Mouse (Mus musculus): Measurements from ENCODE around the gene Asic2.
"Not testable (repeated sequence)": the region's sequence is repeated elsewhere in the genome, so short reads cannot be mapped to it uniquely, and the experiment has no call there.

The Asic2 gene

GRCm38 (mm10) chr11:81369497-81370425 is 598.5 kb downstream of the Asic2 start:
- DNase-seq (ENCODE audit: extremely low spot score, low read depth, low spot score), result no peak

DNA sequence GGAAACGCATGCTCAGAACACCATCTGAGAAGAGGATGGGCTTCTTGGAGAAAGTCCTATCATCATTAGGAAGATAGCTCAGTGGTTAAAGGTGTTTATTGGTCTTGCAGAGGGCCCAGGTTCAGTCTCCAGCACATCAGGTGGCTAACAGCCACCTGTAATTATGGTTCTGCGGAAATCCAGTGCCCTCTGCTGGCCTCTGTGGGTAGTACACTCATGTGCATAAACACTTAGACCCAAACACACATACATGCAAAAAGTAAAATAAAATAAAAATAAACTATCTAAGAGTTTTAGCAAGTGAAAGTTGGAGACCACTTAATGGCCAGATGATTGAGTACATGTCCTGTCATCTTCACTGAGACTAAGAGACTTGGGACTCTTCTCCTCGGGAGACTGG is 603.8 kb downstream of the Asic2 start:
- DNase-seq (ENCODE audit: extremely low spot score, low read depth, low spot score), result no peak

GRCm38 (mm10) chr11:81362461-81362860 is 605.8 kb downstream of the Asic2 start:
- no peak for DNase-seq (ENCODE audit: extremely low spot score, low read depth, low spot score)

GRCm38 (mm10) chr11:81361040-81361439 is 607.2 kb downstream of the Asic2 start:
- DNase-seq (ENCODE audit: extremely low spot score, low read depth, low spot score), result no peak

DNA sequence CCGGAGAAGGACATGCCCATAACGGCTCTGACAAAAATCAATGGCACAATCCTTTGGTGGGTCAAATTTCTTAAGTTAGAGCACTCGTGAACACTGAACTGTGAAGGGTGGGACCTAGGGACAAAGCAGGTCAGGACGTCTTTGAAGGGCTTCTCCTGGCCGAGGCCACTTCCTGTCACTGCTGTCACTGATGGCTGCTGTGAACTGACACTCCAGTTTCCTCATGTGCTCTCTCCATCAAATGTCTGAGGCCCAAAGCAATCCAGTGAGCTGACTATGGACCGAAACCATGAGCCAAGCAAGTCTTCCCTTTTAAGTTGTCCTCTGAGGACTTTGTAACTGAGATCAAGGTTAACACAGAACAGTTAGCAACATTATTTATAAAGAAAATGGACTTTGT is 617.8 kb downstream of the Asic2 start:
- DNase-seq (ENCODE audit: extremely low spot score, low read depth, low spot score), result not testable (repeated sequence)

- no peak for DNase-seq (ENCODE audit: extremely low spot score, low read depth, low spot score)
Measured at GRCm38 (mm10) chr11:81331977-81332376, 636.3 kb downstream of the Asic2 start.

DNA sequence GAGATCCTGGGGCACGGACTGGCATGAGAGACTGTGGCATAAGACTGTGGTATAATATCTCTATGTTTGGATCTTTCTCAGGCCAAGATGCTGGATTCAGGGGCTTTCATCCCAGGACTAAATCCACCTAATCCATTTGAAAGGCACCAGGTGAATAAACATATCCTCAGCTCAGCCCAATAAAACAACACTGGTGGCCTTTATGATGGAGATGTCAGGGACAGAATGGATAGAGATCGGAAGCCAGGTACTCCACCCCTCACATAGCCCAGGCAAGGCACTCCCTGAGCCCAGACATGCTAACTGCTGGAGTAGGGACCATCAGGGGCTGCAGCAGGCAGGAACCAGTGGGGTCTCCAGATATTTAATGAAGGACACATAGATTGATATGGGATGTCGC is 637.3 kb downstream of the Asic2 start:
- no peak for DNase-seq (ENCODE audit: extremely low spot score, low read depth, low spot score)

- DNase-seq (ENCODE audit: extremely low spot score, low read depth, low spot score), result no peak
Measured at GRCm38 (mm10) chr11:81328088-81328487, 640.2 kb downstream of the Asic2 start.

DNA sequence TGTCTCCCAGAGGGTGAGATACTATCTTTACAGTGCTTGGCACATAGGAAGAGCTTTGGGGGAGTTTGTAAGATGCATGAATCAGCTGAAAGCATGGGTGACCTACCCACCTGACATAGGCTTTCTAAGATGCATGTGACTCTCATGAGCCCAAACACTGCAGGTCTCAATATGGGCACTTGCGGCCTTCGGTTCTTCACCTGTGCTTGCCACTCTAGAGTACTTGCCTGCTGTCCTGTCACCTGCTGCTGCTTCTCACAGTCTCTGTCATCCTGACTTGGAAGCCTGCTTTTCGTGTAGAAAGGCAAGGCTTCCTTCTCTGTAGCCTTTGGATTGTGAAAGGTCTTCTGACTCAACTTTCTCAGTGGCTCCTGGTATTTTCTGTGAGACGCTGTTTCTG is 645.1 kb downstream of the Asic2 start:
- DNase-seq (ENCODE audit: extremely low spot score, low read depth, low spot score), result no peak

GRCm38 (mm10) chr11:81322466-81322865 is 645.8 kb downstream of the Asic2 start:
- DNase-seq (ENCODE audit: extremely low spot score, low read depth, low spot score), result no peak

- DNase-seq (ENCODE audit: extremely low spot score, low read depth, low spot score), result no peak
Measured at GRCm38 (mm10) chr11:81290041-81290440, 678.2 kb downstream of the Asic2 start.

DNA sequence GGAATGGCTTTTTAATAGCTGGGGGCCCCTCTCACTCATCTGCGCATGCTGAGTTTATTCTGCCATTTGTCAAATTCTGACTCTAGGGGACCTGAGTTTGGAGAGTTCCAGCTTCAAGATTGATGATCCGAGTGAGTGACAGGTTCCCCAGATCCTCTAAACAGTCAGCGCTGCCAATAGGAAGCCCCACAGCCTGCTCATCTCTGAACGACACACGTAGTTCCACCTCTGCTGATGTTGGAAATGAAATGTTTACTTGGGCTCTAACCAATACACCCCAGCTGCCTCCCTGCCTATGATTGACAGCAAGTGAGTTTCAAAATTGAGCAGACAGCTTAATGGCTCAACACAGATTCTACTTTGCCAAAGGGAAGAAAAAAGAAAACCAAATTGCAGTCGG is 685.1 kb downstream of the Asic2 start:
- no peak for DNase-seq (ENCODE audit: extremely low spot score, low read depth, low spot score)

- DNase-seq (ENCODE audit: extremely low spot score, low read depth, low spot score), result no peak
Measured at GRCm38 (mm10) chr11:81280070-81280469, 688.2 kb downstream of the Asic2 start.

DNA sequence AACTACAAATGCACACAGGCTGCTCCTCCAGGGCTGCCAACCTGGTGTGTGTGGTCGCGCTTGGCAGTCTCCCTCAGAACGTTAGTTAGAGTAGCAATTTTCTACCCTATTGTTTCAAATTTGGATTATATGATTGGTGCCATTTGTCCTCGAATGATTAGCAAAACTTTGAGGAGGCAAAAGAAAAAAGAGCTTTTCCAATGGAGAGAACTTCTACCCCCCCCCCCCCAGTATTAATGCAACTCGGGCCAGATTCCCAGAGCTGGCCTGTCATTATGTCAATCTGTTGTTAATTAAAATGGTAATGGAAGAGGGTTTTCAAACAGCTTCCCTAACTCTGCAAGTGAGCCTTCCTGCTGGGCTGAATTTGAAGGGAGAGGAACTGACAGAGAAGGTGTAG is 690.9 kb downstream of the Asic2 start:
- DNase-seq (ENCODE audit: extremely low spot score, low read depth, low spot score), result no peak

GRCm38 (mm10) chr11:81272677-81273418 is 695.4 kb downstream of the Asic2 start:
- DNase-seq (ENCODE audit: extremely low spot score, low read depth, low spot score), result no peak

- DNase-seq (ENCODE audit: extremely low spot score, low read depth, low spot score), result no peak
Measured at GRCm38 (mm10) chr11:81271422-81271821, 696.8 kb downstream of the Asic2 start.

GRCm38 (mm10) chr11:81270518-81270917 is 697.7 kb downstream of the Asic2 start:
- DNase-seq (ENCODE audit: extremely low spot score, low read depth, low spot score), result no peak

DNA sequence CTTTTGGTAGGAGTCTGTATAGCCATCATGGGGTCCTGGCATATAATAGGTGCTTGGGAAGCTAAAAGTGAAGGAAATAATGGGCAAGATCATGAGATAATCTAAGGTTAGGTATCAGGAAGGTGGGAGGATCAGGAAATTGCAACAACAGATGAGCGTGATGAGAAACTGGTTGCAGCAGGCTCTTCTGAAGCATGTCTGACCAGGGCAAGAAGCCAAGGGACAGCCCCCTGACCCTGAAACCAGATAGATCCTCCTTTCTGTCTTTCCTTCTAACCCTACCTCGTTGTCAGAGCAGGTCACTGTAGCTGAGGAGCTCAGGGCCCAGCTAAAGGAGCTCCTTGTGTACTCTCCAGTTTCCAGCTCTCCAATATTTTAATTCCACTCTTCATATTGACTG is 704.5 kb downstream of the Asic2 start:
- DNase-seq (ENCODE audit: extremely low spot score, low read depth, low spot score), result no peak

DNA sequence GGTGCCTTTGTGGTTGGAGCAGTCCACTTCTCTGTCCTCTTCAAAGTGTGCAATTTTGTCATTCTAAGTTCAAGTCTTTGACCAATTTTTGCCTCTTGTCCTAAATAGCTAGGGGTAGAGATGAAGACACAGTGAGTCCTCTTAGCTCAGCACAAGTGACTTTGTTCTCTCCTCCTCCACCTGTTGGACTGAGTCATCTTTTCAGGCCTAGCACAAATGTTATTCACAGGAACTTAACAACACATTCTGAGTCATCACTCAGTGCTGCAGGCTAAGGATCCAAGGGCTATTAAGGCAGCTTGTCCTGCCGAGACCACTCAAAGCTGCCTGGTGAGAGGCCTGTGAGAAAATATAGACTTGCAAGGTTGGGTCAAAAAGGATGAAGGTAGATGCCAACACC is 705.1 kb downstream of the Asic2 start:
- DNase-seq (ENCODE audit: extremely low spot score, low read depth, low spot score), result no peak

GRCm38 (mm10) chr11:81261259-81261658 is 707.0 kb downstream of the Asic2 start:
- DNase-seq (ENCODE audit: extremely low spot score, low read depth, low spot score), result no peak

GRCm38 (mm10) chr11:81241183-81241582 is 727.1 kb downstream of the Asic2 start:
- not testable (repeated sequence) for DNase-seq (ENCODE audit: extremely low spot score, low read depth, low spot score)
